Mouse (Mus musculus) forebrain, embryonic 10.5 days (tissue): ENCODE data around the gene Cend1. TPM values are rescaled to one million over a fixed set of nuclear protein-coding genes. Genes with fewer than 3 reads are reported as not detected.
A peak's percentile ranks its signal among the peaks of the same experiment; 100 is the strongest.
"Not testable (repeated sequence)": the region's sequence is repeated elsewhere in the genome, so short reads cannot be mapped to it uniquely, and the experiment has no call there.

Experiments
- DNase-seq: peaks from one replicate; pipeline ENCODE4 v3.0.0-alpha.2; 2017; ENCODE audit warnings: low spot score; ENCODE audit errors: extremely low spot score
- H3K27ac ChIP-seq: fragments of 300-500 bp; sonication (generic); 2 replicates; pipeline ENCODE4 v1.5.1; 2016; ENCODE audit warnings: mild to moderate bottlenecking
- H3K27me3 ChIP-seq: fragments of 300-500 bp; sonication (generic); 2 replicates; pipeline ENCODE4 v1.6.1; 2016; ENCODE audit warnings: mild to moderate bottlenecking; ENCODE audit not compliant: poor library complexity, severe bottlenecking
- H3K36me3 ChIP-seq: fragments of 300-500 bp; sonication (generic); replicated peaks from 2 replicates; pipeline ENCODE4 v1.6.1; 2016; ENCODE audit warnings: mild to moderate bottlenecking, moderate library complexity
- H3K4me1 ChIP-seq: fragments of 300-500 bp; sonication (generic); 2 replicates; pipeline ENCODE4 v1.6.1; 2016
- H3K4me3 ChIP-seq: fragments of 300-500 bp; sonication (generic); 2 replicates; pipeline ENCODE4 v1.5.1; 2016; ENCODE audit warnings: mild to moderate bottlenecking, moderate library complexity
- H3K9me3 ChIP-seq: fragments of 300-500 bp; sonication (generic); 2 replicates; pipeline ENCODE4 v1.6.1; 2016; ENCODE audit warnings: mild to moderate bottlenecking, moderate library complexity
- WGBS: fragments of 180-500 bp; shearing (Covaris S2); methylation state at CpG from one replicate; pipeline ENCODE4 v1.1.7; 2016; 5-methylcytosine and 5-hydroxymethylcytosine counted together
- polyA plus RNA-seq: library from polyadenylated mRNA; unstranded; fragments of >200 nt; fragmentation: Nextera tagmentation; extraction: Ambion mirVana; gene quantifications from 2 replicates; pipeline ENCODE4 v1.2.1, GENCODE M21; 2016

The Cend1 gene
- polyA plus RNA-seq, 1 experiment from 2014 or later, result 8.7 TPM

DNA sequence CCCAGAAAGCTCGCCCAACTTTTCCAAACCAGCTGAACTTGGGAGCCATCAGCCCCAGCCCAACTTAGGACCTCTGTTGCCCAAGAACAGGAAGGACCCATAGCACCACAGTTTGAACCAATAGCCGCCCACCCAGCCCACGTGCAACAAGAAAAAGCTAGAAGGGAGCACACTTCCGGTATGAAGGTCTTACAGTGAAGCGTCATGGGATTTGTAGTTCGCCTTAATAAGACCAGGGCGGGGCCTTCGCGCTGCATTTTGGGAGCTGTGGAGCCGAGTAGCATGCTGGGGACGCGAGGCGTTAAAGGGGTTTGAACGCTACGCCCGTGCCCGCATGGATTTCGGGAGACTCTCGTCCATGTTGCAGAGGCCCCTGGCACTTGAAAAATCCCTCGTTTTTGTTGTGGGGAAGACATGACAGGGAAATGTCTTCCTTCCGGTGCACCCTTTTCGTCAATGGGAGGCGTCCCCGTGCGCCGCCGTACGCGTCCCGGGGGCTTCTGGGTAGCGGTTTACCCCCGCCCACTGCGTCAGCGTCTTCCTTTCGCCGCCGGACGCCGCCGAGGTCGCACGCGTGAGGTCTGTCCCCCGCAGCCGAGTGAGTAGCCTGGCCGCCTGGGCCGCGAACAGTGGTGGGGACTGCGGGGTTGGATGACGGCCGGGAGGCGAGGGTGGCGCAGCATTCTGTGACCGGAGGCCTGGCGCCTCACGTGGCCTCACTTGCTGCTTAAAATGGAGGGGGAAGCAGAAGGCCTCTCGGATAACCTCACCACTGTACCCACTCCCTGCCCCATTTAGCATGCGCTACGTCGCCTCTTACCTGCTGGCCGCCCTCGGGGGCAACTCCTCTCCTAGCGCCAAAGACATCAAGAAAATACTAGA is 18.1 kb upstream of the Cend1 start, which contains the start of gene Rplp2:
Rplp2 (plus strand) TSS at position 261 of the 882 bp plus-strand sequence.
- peaks cover 43% of the 10 kb centered on the region for H3K4me1 ChIP-seq
- WGBS, result under 1% methylated on average over 63 of the region's 63 CpGs
- H3K27ac ChIP-seq, result peak within 1 kb of the TSS; percentile 95
- peaks cover 45% of the 10 kb centered on the region for H3K36me3 ChIP-seq
- H3K27me3 ChIP-seq, result no peaks in the 10 kb centered on the region
- DNase-seq, result peak; percentile 95
- peak within 1 kb of the TSS; percentile 84 for H3K4me3 ChIP-seq
- no peaks in the 10 kb centered on the region for H3K9me3 ChIP-seq

- Histone ChIP-seq H3K4me1 (peaks cover 53% of the 10 kb centered on the region), H3K4me3 (peak overlapping the region; percentile 84; the same call in 1 of the 2 replicates), H3K27ac (peak overlapping the region; percentile 95), H3K36me3 (peaks cover 45% of the 10 kb centered on the region)
- not testable (repeated sequence) for DNase-seq, H3K9me3 ChIP-seq, H3K27me3 ChIP-seq
- 85% methylated on average over 3 of the region's 3 CpGs for WGBS
These were observed 17.1 kb upstream of the Cend1 start for GRCm38 (mm10) chr7:141446374-141446773.

DNA sequence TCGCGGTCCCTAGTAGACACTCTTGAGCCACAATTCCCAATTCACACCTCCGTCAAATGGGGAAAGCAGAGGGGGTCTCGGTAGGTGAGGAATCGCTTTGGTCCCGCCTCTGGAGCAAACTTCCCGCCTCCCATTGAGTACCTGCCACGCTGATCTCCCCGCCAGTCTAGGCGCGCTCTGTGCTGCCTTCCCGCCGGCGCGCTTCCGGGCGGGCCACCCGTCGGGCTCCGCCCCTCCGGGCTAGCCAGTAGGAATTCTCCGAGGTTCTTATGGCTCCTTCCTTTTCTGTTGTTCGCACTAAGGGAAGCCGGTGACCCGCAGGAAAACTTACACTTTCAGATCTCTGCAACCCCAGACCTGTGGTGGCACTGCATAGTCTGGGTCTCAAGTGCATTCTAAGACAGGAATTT is 14.5 kb upstream of the Cend1 start, which contains the start of gene Pidd1:
Pidd1 (minus strand) TSS at position 198 of the 410 bp plus-strand sequence.
- Histone ChIP-seq H3K9me3 (no peaks in the 10 kb centered on the region), H3K4me3 (peak within 1 kb of the TSS; percentile 61), H3K27ac (peak within 1 kb of the TSS; percentile 90), H3K36me3 (peaks cover 45% of the 10 kb centered on the region), H3K4me1 (peaks cover 57% of the 10 kb centered on the region), H3K27me3 (no peaks in the 10 kb centered on the region)
- under 1% methylated on average over 25 of the region's 25 CpGs for WGBS
- peak; percentile 81 for DNase-seq

DNA sequence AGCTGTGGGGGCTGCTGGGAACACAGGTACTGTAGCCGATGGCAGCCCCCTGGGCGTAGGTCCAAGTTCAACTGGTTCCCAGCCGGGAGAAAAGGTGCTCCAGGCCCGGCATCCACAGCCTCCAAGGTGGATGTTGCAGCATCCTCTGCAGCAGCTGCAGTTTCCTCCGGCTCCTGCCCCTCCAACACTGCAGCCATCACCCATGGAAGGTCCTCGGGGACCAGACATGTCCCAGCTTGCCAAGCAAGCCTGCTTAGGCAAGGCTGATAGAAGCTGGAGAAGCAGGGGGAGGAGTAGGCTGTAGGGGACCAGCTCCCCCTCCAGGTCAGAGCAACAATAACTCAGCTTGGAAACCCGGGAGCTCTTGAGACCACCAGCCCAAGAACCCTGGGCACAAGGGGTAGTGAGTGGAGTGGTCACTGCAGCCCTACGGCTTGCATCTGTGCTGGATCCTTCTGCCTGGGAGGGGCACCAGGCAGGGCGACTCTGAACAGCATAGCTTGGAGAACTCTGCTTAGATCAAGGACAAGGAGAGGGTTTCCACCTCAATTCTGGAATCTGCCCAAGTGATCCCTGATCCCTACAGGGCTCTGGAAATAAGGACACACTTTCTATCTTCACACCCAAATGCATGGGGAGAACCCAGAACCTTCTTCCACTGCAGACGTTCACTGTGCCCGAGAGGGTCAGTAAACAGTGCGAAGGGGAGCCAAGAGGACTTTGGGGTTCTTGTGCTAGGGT is 14.0 kb upstream of the Cend1 start:
- H3K9me3 ChIP-seq, result no peaks in the 10 kb centered on the region
- peak overlapping the region; percentile 61 for H3K4me3 ChIP-seq
- peaks cover 51% of the 10 kb centered on the region for H3K4me1 ChIP-seq
- WGBS, result 38% methylated on average over 12 of the region's 12 CpGs
- peak overlapping the region; percentile 90 for H3K27ac ChIP-seq
- H3K36me3 ChIP-seq, result peaks cover 45% of the 10 kb centered on the region
- no peak for DNase-seq
- H3K27me3 ChIP-seq, result no peaks in the 10 kb centered on the region

DNA sequence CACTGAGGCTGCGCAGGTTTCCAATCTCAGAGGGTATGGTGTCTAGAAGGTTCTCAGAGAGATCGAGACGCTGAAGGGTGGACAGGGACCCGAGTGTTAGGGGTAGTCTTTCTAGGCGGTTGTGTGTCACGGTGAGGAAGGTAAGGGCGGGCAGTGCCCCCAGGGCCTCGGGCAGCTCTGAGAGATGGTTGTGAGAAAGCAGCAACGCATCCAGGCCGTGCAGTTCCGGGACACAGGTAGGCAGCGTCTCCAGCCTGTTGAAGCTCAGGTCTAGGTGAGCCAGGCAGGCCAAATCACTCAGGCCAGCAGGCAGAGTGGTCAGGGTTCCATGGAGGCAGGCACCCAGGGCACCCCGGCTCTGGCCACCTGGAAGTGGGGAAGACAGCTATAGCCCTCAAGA is 12.9 kb upstream of the Cend1 start:
- Histone ChIP-seq H3K4me3 (peak overlapping the region; percentile 61), H3K36me3 (peaks cover 51% of the 10 kb centered on the region), H3K4me1 (peaks cover 58% of the 10 kb centered on the region), H3K27ac (peak overlapping the region; percentile 90), H3K27me3 (no peaks in the 10 kb centered on the region), H3K9me3 (no peaks in the 10 kb centered on the region)
- 94% methylated on average over 13 of the region's 13 CpGs for WGBS
- no peak for DNase-seq

DNA sequence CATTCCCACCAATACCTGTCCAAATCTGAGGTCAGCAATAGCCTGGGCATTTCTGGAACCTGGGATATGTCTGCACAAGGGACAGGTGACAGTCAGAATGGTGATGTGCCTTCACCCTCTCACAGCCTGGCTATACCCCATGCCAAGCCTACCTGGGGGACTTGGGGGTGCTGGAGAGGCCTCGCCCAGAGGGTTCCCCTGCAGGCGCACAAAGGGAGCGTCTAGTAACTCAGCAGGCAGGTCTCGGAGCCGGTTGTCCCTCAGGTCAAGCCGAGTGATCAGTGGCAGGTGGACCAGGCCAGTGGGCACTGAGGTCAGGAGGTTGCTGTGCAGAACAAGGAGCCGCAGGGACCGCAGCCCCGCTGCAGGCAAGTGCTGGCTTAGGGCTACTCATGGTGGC is 12.2 kb upstream of the Cend1 start:
- no peaks in the 10 kb centered on the region for H3K27me3 ChIP-seq
- H3K4me3 ChIP-seq, result peak overlapping the region; percentile 61
- no peak for DNase-seq
- 94% methylated on average over 9 of the region's 9 CpGs for WGBS
- H3K9me3 ChIP-seq, result no peaks in the 10 kb centered on the region
- H3K4me1 ChIP-seq, result peaks cover 60% of the 10 kb centered on the region
- H3K36me3 ChIP-seq, result peaks cover 51% of the 10 kb centered on the region
- 0 out of 2 replicates have a peak overlapping the region, but pooled peaks have one; percentile 8 for H3K27ac ChIP-seq

DNA sequence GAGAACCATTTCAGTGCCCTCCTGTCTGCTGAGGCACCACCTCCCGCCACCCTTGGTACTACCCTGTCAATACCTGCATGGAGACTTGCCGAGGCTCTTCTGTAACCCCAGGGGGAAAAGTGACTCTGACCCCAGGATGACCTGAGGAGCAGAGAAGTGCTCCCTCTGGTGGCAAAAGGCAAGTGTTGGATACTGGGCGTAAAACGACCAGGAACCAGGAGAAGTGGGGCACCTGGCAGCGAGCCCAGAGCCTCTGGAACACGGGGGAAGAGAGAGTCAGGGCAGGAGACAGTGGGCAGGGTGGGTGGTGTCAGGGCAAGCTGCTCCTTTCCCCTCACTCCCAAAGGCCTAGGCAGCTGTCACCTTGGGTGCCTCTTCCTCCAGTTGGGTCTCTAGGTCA is 11.3 kb upstream of the Cend1 start:
- no peak for DNase-seq
- Histone ChIP-seq H3K9me3 (no peaks in the 10 kb centered on the region), H3K27ac (0 out of 2 replicates have a peak overlapping the region, but pooled peaks have one; percentile 3), H3K4me1 (peaks cover 68% of the 10 kb centered on the region), H3K36me3 (peaks cover 51% of the 10 kb centered on the region), H3K27me3 (no peaks in the 10 kb centered on the region), H3K4me3 (no peak overlapping the region; the same call in 1 of the 2 replicates)
- 39% methylated on average over 6 of the region's 6 CpGs for WGBS

GRCm38 (mm10) chr7:141439811-141440210 is 10.5 kb upstream of the Cend1 start:
- Histone ChIP-seq H3K4me1 (peaks cover 76% of the 10 kb centered on the region), H3K4me3 (no peak overlapping the region), H3K27me3 (no peaks in the 10 kb centered on the region), H3K9me3 (no peaks in the 10 kb centered on the region), H3K27ac (no peak overlapping the region), H3K36me3 (peaks cover 51% of the 10 kb centered on the region)
- DNase-seq, result no peak
- 98% methylated on average over 11 of the region's 11 CpGs for WGBS

GRCm38 (mm10) chr7:141439140-141439679 is 9.9 kb upstream of the Cend1 start:
- 95% methylated on average over 10 of the region's 10 CpGs for WGBS
- H3K27me3 ChIP-seq, result no peaks in the 10 kb centered on the region
- peaks cover 78% of the 10 kb centered on the region for H3K4me1 ChIP-seq
- H3K27ac ChIP-seq, result no peak overlapping the region
- no peak overlapping the region for H3K4me3 ChIP-seq
- no peaks in the 10 kb centered on the region for H3K9me3 ChIP-seq
- H3K36me3 ChIP-seq, result peaks cover 51% of the 10 kb centered on the region
- DNase-seq, result no peak

DNA sequence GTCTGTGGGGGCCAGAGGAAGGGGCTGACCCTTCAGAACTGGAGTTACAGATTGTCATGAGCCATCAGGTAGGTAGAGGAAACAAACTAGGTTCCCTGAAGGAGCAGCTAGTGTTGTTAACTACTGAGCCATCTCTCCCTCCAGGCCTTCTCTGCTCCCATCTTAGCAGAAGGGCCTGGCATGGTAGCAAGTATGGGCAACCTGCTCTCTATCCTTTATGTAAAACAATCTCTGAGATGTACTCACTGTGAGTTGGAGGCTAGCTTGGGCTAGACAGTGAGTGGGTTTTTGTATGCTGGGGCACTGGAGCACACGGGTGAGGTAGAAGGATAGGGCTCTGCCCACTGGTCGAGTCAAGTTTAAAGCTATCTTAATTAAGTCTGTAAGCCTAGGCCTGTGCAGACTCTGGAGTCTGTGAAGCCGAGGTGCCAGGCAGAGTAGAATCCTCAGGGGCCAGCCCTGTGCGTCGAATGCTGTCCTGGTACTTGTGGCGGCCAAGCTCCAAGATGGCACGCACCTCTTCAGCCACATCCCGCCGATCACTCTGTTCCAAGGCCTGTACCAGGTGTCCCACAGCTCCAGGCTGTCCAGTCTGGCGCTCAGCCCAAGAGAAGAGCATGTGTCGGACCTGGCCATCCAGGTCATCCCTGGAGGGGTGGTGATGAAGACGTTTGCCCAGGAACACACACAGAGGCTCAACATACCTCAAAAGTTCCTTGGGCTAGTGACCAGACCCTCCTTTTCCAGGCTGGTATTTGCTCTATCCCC is 9.1 kb upstream of the Cend1 start:
- Histone ChIP-seq H3K4me3 (no peak overlapping the region), H3K27ac (no peak overlapping the region), H3K36me3 (peaks cover 59% of the 10 kb centered on the region), H3K4me1 (peaks cover 78% of the 10 kb centered on the region), H3K9me3 (no peaks in the 10 kb centered on the region), H3K27me3 (no peaks in the 10 kb centered on the region)
- no peak for DNase-seq
- 94% methylated on average over 12 of the region's 12 CpGs for WGBS

GRCm38 (mm10) chr7:141437178-141438120 is 8.2 kb upstream of the Cend1 start, which contains the start of gene Slc25a22:
Slc25a22 (minus strand) TSS chr7:141437892.
- Histone ChIP-seq H3K4me1 (peaks cover 77% of the 10 kb centered on the region), H3K36me3 (peaks cover 65% of the 10 kb centered on the region)

More at GRCm38 (mm10) chr7:141437178-141438120, 8.2 kb upstream of the Cend1 start, which contains the start of gene Slc25a22:
- H3K4me3 ChIP-seq, result peak within 1 kb of the TSS; percentile 72
- H3K9me3 ChIP-seq, result no peaks in the 10 kb centered on the region
- peak; percentile 80 for DNase-seq
- H3K27ac ChIP-seq, result peak within 1 kb of the TSS; percentile 88
- 5% methylated on average over 53 of the region's 53 CpGs for WGBS
- H3K27me3 ChIP-seq, result no peaks in the 10 kb centered on the region
